Mouse (Mus musculus): ENCODE results near the gene Polrmt. TPM values are rescaled to one million over a fixed set of nuclear protein-coding genes. Genes with fewer than 3 reads are reported as not detected.
A peak's percentile ranks its signal among the peaks of the same experiment; 100 is the strongest.

The Polrmt gene
- total and polyA plus RNA-seq, 3 experiments: 16.7 to 45.5 (median 44.5) TPM

GRCm38 (mm10) chr10:79739234-79739633, 7.1 kb downstream of the Polrmt start:
- Histone ChIP-seq H3K9me3 (replicated peaks) (peaks cover 20% of the 10 kb centered on the region), H3K27me3 (ENCODE audit: insufficient read depth, low read length) (no peaks in the 10 kb centered on the region; the same call in 1 of the 2 replicates), H3K4me1 (ENCODE audit: insufficient read depth, low read depth, low read length) (peaks cover 13% of the 10 kb centered on the region; the same call in 1 of the 2 replicates), H3K36me3 (replicated peaks) (peaks cover 99% of the 10 kb centered on the region), H3K4me3 (ENCODE audit: low read depth, low read length) (no peak overlapping the region)
- no peak for DNase-seq (ENCODE audit: low spot score)
- no peak for ATAC-seq (ENCODE audit: extremely low read depth, insufficient number of reproducible peaks, low FRiP score, poor library complexity, severe bottlenecking)
- TF ChIP-seq POLR2AphosphoS5 (IDR thresholded peaks at IDR 0.05; ENCODE audit: insufficient replicate concordance, low read depth, low read length) (no peak), CTCF (IDR thresholded peaks at IDR 0.05; ENCODE audit: low read depth, low read length) (no peak), GATA2 (IDR thresholded peaks at IDR 0.05; ENCODE audit: borderline replicate concordance, low read depth, low read length) (no peak), TAL1 (conservative IDR thresholded peaks at IDR 0.05; ENCODE audit: low read depth, low read length) (no peak), GATA1 (IDR thresholded peaks at IDR 0.05; ENCODE audit: borderline replicate concordance, low read length) (no peak)

- TF ChIP-seq POLR2AphosphoS5 (IDR thresholded peaks at IDR 0.05; ENCODE audit: insufficient replicate concordance, low read depth, low read length) (no peak), TAL1 (conservative IDR thresholded peaks at IDR 0.05; ENCODE audit: low read depth, low read length) (no peak), CTCF (IDR thresholded peaks at IDR 0.05; ENCODE audit: low read depth, low read length) (peak; percentile 68)
- peaks cover 99% of the 10 kb centered on the region for H3K36me3 ChIP-seq (replicated peaks)
- DNase-seq (ENCODE audit: low spot score) (no peak), ATAC-seq (ENCODE audit: extremely low read depth, insufficient number of reproducible peaks, low FRiP score, poor library complexity, severe bottlenecking) (no peak)
- peaks cover 11% of the 10 kb centered on the region; the same call in 1 of the 2 replicates for H3K4me1 ChIP-seq (ENCODE audit: insufficient read depth, low read depth, low read length)
- peaks cover 20% of the 10 kb centered on the region for H3K9me3 ChIP-seq (replicated peaks)
- H3K4me3 ChIP-seq (ENCODE audit: low read depth, low read length): no peak overlapping the region
- no peaks in the 10 kb centered on the region; the same call in 1 of the 2 replicates for H3K27me3 ChIP-seq (ENCODE audit: insufficient read depth, low read length)
Observed at GRCm38 (mm10) chr10:79738259-79738658, 8.1 kb downstream of the Polrmt start.

DNA sequence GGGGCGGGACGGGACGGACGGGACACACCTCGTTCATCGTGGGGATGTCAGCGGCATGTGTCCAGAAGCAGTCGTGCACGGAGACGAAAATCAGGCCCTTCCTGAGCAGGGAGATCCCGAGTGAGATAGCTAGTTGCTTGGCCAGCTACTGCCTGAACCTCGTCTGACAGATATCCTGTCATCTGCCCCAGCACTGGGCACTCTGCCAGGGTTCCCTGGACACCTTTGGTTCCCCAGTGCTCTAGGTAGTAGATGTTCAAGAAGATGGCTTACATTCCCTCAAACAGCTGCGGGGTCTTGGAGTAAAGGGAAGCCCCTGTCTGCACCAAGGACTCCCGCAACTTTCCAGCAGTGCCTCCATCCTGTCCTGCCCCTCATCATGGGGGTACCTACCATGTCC, 9.7 kb downstream of the Polrmt start:
- Histone ChIP-seq H3K9me3 (replicated peaks) (peaks cover 20% of the 10 kb centered on the region), H3K4me3 (ENCODE audit: low read depth, low read length) (no peak overlapping the region), H3K4me1 (ENCODE audit: insufficient read depth, low read depth, low read length) (peaks cover 11% of the 10 kb centered on the region; the same call in 1 of the 2 replicates), H3K36me3 (replicated peaks) (peaks cover 91% of the 10 kb centered on the region), H3K27me3 (ENCODE audit: insufficient read depth, low read length) (no peaks in the 10 kb centered on the region; the same call in 1 of the 2 replicates)
- no peak for DNase-seq (ENCODE audit: low spot score)
- no peak for ATAC-seq (ENCODE audit: extremely low read depth, insufficient number of reproducible peaks, low FRiP score, poor library complexity, severe bottlenecking)
- TF ChIP-seq GATA1 (IDR thresholded peaks at IDR 0.05; ENCODE audit: borderline replicate concordance, low read length) (no peak), GATA2 (IDR thresholded peaks at IDR 0.05; ENCODE audit: borderline replicate concordance, low read depth, low read length) (no peak), CTCF (IDR thresholded peaks at IDR 0.05; ENCODE audit: low read depth, low read length) (no peak), TAL1 (conservative IDR thresholded peaks at IDR 0.05; ENCODE audit: low read depth, low read length) (no peak), POLR2AphosphoS5 (IDR thresholded peaks at IDR 0.05; ENCODE audit: insufficient replicate concordance, low read depth, low read length) (no peak)

GRCm38 (mm10) chr10:79735361-79735760, 11.0 kb downstream of the Polrmt start:
- Histone ChIP-seq H3K4me3 (ENCODE audit: low read depth, low read length) (no peak overlapping the region), H3K36me3 (replicated peaks) (peaks cover 77% of the 10 kb centered on the region), H3K27me3 (ENCODE audit: insufficient read depth, low read length) (peaks cover 5% of the 10 kb centered on the region; the same call in 1 of the 2 replicates), H3K4me1 (ENCODE audit: insufficient read depth, low read depth, low read length) (peaks cover 10% of the 10 kb centered on the region; the same call in 1 of the 2 replicates), H3K9me3 (replicated peaks) (peaks cover 20% of the 10 kb centered on the region)
- no peak for TF ChIP-seq TAL1 (conservative IDR thresholded peaks at IDR 0.05; ENCODE audit: low read depth, low read length)
- TF ChIP-seq POLR2AphosphoS5 (IDR thresholded peaks at IDR 0.05; ENCODE audit: insufficient replicate concordance, low read depth, low read length): no peak
- TF ChIP-seq GATA2 (IDR thresholded peaks at IDR 0.05; ENCODE audit: borderline replicate concordance, low read depth, low read length): no peak
- TF ChIP-seq CTCF (IDR thresholded peaks at IDR 0.05; ENCODE audit: low read depth, low read length): no peak
- no peak for TF ChIP-seq GATA1 (IDR thresholded peaks at IDR 0.05; ENCODE audit: borderline replicate concordance, low read length)
- ATAC-seq (ENCODE audit: extremely low read depth, insufficient number of reproducible peaks, low FRiP score, poor library complexity, severe bottlenecking) (no peak), DNase-seq (ENCODE audit: low spot score) (no peak)

DNA sequence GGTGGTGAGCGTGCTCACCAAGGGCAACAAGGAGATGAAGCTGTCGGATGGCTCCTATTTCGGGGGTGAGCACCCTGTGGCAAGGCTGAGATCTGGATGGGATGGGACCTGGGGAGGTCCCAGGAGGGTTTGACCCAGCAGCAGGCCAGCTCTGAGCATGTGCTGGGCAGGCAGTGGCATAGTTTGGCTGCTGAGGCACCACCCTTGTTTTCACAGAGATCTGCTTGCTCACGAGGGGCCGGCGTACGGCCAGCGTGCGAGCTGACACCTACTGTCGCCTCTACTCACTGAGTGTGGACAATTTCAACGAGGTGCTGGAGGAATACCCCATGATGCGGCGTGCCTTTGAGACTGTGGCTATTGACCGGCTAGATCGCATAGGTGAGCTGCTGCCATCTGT, 12.5 kb downstream of the Polrmt start:
- ATAC-seq (ENCODE audit: extremely low read depth, insufficient number of reproducible peaks, low FRiP score, poor library complexity, severe bottlenecking) (no peak), DNase-seq (ENCODE audit: low spot score) (no peak)
- TF ChIP-seq GATA2 (IDR thresholded peaks at IDR 0.05; ENCODE audit: borderline replicate concordance, low read depth, low read length) (no peak), POLR2AphosphoS5 (IDR thresholded peaks at IDR 0.05; ENCODE audit: insufficient replicate concordance, low read depth, low read length) (no peak), TAL1 (conservative IDR thresholded peaks at IDR 0.05; ENCODE audit: low read depth, low read length) (no peak), GATA1 (IDR thresholded peaks at IDR 0.05; ENCODE audit: borderline replicate concordance, low read length) (no peak), CTCF (IDR thresholded peaks at IDR 0.05; ENCODE audit: low read depth, low read length) (no peak)
- Histone ChIP-seq H3K9me3 (replicated peaks) (peaks cover 20% of the 10 kb centered on the region), H3K27me3 (ENCODE audit: insufficient read depth, low read length) (peaks cover 14% of the 10 kb centered on the region; the same call in 1 of the 2 replicates), H3K4me3 (ENCODE audit: low read depth, low read length) (no peak overlapping the region), H3K4me1 (ENCODE audit: insufficient read depth, low read depth, low read length) (peaks cover under 1% of the 10 kb centered on the region; the same call in 1 of the 2 replicates), H3K36me3 (replicated peaks) (peaks cover 62% of the 10 kb centered on the region)

GRCm38 (mm10) chr10:79732500-79732899, 13.9 kb downstream of the Polrmt start:
- H3K9me3 ChIP-seq (replicated peaks): peaks cover 21% of the 10 kb centered on the region
- no peak for ATAC-seq (ENCODE audit: extremely low read depth, insufficient number of reproducible peaks, low FRiP score, poor library complexity, severe bottlenecking)
- no peaks in the 10 kb centered on the region for H3K4me1 ChIP-seq (ENCODE audit: insufficient read depth, low read depth, low read length)
- peaks cover 23% of the 10 kb centered on the region for H3K27me3 ChIP-seq (ENCODE audit: insufficient read depth, low read length)
- H3K4me3 ChIP-seq (ENCODE audit: low read depth, low read length): no peak overlapping the region
- no peak for TF ChIP-seq GATA1 (IDR thresholded peaks at IDR 0.05; ENCODE audit: borderline replicate concordance, low read length)
- TF ChIP-seq CTCF (IDR thresholded peaks at IDR 0.05; ENCODE audit: low read depth, low read length): peak; percentile 70
- no peak for TF ChIP-seq TAL1 (conservative IDR thresholded peaks at IDR 0.05; ENCODE audit: low read depth, low read length)
- H3K36me3 ChIP-seq (replicated peaks): peaks cover 48% of the 10 kb centered on the region
- DNase-seq (ENCODE audit: low spot score): no peak
